Mouse (Mus musculus): ENCODE results near the gene Hist1h2af.

Hist1h2af gene

GRCm38 (mm10) chr13:23533560-23534367, at the start of gene Hist1h2af:
Gene Hist1h2af, plus strand, starts transcription at chr13:23533906.
- peak; percentile 94 for DNase-seq (ENCODE audit: low spot score)

- DNase-seq (ENCODE audit: low spot score), result no peak
These were observed 48.4 kb upstream of the Hist1h2af start for GRCm38 (mm10) chr13:23485271-23485670.

GRCm38 (mm10) chr13:23488400-23489322, 45.0 kb upstream of the Hist1h2af start, which contains the start of gene Btn2a2:
Gene Btn2a2, minus strand, starts transcription at chr13:23488857.
- no peak for DNase-seq (ENCODE audit: low spot score)

DNA sequence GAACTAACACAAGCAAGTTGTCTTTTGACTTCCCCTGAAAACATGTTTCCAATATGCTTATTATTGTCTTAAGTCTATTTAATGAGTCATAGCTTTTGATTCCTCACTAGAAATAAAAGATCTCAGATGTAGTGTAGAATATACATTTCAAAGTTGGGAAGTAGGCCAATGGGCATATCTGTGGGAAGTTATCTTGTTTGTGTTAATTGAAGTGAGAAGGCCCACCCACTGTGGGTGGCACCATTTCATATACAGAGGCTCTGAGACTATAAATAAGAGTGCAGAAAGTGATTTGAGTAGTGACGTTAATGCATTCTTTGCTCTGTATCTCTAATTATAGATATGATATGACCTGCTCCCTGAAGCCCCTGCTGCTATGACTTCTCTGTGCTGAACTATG, 42.8 kb upstream of the Hist1h2af start:
- DNase-seq (ENCODE audit: low spot score), result no peak

- no peak for DNase-seq (ENCODE audit: low spot score)
These were observed 42.4 kb upstream of the Hist1h2af start for GRCm38 (mm10) chr13:23491263-23491662.

GRCm38 (mm10) chr13:23491990-23492389, 41.7 kb upstream of the Hist1h2af start:
- peak; percentile 32 for DNase-seq (ENCODE audit: low spot score)

DNA sequence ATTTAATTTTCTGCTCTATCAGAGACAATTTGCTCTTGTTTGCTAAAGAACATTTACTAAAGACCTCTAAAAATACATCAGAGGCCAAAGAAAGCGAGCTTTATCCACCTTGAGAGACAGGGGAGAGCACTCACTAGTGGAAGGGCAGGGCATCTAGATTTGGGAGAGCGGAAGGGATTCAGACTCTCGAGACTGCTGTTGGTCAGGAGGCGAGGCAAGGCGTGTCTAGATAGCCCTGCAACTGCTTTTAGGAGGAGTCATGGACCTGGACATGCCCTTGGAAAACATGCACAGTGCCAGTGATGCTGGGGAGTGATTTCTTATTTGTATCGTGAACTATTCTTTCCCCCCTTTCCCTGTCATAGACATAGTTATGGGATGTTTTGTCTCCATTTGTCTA, 38.2 kb upstream of the Hist1h2af start:
- DNase-seq (ENCODE audit: low spot score), result no peak

- DNase-seq (ENCODE audit: low spot score), result peak; percentile 76
These were observed 35.9 kb upstream of the Hist1h2af start for GRCm38 (mm10) chr13:23497656-23498321.

DNA sequence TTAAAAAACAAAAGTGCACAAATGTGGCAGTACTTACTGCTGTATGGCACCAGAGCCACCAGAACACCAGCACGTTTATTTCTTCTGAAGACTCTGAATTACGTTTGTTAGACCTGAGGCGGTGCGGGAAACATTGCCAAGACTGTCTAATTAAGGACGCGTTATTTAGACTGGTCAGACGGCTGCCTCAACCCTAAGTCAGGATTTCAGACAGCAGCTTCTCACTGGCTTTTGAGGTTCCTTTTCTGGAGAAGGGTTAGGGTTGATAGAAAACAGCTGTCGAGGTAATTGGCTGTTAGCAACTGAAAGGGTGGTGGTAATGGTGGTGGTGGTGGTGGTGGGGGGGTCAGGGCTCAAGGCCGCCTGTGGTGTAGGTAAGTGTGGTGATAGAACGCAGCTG, 35.1 kb upstream of the Hist1h2af start:
- DNase-seq (ENCODE audit: low spot score), result no peak

- DNase-seq (ENCODE audit: low spot score), result no peak
These were observed 33.8 kb upstream of the Hist1h2af start for GRCm38 (mm10) chr13:23499943-23500342.

DNA sequence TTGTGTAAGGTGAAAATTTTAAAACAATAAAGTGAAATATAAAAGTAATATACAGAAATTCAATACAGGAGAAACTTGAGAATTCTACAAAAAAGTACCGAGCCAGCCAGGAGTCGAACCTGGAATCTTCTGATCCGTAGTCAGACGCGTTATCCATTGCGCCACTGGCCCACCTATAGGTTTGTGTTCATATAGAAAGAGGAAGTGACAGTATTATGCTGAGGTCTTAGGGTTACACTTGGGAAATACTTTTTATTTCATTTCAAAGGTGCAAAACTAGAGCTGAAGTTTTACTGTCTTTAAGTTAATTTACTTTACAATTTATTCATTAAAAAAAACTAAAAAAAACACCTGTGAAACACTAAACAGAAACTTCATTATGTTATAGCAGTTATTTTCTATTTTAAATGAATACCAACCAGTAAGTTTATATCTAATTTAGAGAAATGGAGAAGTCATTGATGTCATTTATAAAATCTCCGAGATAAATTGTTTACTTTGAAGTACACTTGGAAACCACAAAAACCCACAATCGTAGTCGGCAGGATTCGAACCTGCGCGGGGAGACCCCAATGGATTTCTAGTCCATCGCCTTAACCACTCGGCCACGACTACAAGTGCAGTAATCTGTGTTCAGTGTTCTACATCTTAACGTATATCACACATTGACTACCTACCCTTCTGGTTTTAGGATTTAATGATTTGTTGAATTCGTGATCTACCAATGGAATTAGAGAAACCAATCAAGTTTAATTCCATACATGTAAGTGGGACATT, 33.1 kb upstream of the Hist1h2af start:
- DNase-seq (ENCODE audit: low spot score), result peak; percentile 88

- no peak for DNase-seq (ENCODE audit: low spot score)
These were observed 32.2 kb upstream of the Hist1h2af start for GRCm38 (mm10) chr13:23501511-23501910.

DNA sequence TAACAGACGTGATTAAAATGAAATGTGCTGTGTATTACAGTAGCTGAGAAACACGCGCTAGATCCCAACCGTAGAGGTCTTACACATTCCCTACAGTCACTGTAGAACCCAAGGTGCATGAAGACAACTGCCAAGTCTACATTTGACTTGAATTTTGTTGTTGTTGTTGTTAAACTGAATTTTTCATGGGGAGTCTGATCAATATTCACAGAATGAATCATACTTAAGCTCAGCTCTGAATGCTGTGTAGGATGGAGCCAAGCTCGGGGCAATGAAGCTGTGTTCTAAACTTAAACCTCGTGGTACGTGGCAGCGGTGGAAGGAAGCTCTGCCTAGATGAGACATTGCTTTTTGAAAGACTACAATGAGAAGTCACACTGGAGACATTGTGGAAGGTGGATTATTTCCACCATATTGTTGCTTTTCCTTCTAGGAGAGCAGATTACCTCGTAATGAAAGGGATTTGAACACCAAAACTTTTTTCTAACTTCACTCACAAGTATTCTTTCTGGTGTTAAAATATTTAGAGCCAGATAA, 31.6 kb upstream of the Hist1h2af start:
- no peak for DNase-seq (ENCODE audit: low spot score)

DNA sequence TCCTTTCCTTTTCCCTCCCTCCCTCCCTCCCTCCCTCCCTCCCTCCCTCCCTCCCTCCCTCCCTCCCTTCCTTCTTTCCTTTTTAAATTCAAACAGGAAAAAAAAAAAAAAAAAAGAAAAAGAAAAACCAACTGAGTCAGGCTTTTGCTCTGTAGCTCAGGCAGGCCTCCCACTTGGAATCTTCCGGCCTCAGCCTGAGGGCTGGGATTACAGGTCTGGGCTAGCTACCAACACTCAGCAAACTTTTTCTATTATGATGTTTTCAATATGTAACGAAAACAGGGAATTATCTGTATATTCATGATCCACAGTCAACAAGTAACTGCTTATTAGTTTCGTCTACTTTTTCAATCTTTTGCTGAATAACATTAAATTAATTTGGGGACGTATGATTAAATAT, 30.8 kb upstream of the Hist1h2af start:
- no peak for DNase-seq (ENCODE audit: low spot score)

- peak; percentile 80 for DNase-seq (ENCODE audit: low spot score)
These were observed 29.9 kb upstream of the Hist1h2af start for GRCm38 (mm10) chr13:23503797-23504196.

GRCm38 (mm10) chr13:23505662-23506345, 27.9 kb upstream of the Hist1h2af start:
- no peak for DNase-seq (ENCODE audit: low spot score)

DNA sequence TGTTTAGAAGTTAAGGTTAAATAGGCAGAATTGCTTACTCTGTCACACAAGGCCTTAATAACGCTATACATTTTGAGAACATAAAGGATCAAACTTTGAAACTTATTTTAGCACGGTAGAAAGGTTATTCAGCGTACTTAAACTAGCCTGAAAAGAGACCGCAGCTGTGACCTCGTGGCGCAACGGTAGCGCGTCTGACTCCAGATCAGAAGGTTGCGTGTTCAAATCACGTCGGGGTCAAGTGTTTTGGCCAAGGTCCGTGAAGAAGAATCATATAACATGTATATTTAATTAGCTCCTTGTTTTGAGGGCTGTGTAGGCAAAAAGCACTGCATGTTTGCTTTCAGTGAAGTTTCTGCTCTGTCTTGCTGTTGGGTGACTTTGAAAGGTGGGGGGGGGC, 27.4 kb upstream of the Hist1h2af start:
- peak; percentile 82 for DNase-seq (ENCODE audit: low spot score)

DNA sequence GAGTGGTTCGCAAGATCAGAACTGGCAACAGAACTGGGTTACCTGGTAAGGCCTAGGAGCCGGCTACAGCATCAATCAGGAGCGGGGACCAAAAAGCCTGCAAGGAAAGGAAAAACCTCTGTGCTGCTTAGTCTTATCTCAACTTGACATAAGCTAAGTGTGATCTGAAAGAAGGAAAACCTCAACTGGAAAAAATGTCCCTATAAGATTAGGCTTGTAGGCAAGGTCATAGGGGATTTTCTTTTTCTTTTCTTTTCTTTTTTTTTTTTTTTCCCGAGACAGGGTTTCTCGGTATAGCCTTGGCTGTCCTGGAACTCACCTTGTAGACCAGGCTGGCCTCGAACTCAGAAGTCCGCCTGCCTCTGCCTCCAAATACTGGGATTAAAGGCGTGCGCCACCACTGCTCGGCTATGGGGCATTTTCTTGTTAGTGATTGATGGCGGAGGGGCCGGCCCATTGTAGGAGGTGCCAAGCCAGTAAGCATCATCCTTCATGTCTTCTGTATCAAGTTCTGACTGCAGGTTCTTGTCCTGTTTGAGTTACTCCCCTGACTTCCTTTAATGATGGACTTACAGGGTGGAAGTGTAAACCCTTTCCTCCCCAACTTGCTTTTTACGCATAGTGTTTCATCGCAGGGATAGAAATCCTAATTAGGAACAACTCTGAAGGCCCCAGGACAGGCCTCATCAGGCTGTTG, 26.7 kb upstream of the Hist1h2af start:
- DNase-seq (ENCODE audit: low spot score), result no peak

DNA sequence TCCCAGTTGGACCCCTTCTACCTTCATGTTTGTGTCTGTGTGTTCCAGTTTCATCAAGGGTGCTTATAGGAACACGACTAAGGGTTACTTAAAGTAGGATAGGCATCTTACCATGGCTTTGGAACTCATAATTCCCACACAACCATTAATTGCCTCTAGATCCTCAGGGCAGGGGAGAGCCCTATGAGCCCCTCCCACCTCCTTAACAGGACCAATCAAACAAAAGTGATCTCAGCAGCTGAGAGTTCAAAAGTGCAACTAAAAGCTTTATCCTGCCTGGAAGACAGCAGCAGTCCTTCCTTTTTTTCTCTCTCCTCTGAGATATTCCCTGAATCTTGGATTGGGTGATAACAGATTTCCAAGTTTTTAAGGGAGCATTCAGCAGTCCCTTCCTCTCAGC, 23.6 kb upstream of the Hist1h2af start:
- no peak for DNase-seq (ENCODE audit: low spot score)

GRCm38 (mm10) chr13:23513517-23513916, 20.2 kb upstream of the Hist1h2af start:
- no peak for DNase-seq (ENCODE audit: low spot score)

Data from c-Kit-positive CD71-positive TER-119-positive erythroid progenitor cells, embryonic 14.5 days (primary cell).